8 mouse cellular contexts compared by ENCODE assay signal in the genomic region with DNA sequence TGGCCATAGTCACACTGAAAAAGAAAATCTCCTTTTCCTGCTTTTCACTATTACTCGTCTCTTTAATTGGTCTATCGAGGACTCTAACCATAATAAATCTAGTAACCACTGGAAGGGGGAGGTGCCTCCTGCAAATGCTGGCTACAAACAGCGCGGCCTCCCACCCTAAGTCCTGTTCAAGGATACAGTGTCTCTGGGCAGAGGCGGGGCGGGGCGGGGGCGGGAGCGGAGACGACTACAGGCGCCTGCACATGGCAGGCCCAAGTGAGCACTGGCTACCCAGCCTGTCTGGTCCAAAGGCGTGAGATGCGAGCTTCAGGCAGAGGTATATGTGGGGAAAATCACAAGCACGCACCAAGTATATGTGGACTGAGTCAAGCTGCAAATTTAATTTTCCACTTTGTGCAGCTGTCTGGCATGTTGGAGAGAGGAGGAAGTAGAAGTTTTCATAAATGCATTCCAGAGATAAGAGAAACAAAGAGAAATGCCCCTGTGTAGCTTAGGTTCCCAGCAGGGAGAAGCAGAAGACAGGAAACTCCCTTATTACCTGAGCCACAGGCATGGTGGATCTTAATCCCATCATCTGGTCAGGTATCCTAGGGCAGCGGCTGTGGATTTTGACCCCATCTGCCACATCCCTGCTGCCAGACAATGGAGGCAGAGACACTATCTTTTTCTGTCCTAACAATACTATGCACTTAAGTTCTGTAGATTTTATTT. TPM values are rescaled to one million over a fixed set of nuclear protein-coding genes. Genes with fewer than 3 reads are reported as not detected.
DNase-seq lines count a peak whose midpoint lies in the region; ATAC-seq and TF ChIP-seq lines count a peak whose summit lies in the region.
"Had no signal": no experiment of that assay in that cellular context is flagged by ENCODE, and none has a peak within 500 bp of the region (broad histone marks: within the 10 kb centered on the region; RNA-seq: fewer than 3 reads in every experiment).

No protein-coding gene starts in this region.

- ATAC-seq in lung, embryonic 14.5 days (ENCODE audit: insufficient read depth) = peak; percentile 88
- ATAC-seq in heart, postnatal 0 days (ENCODE audit: insufficient read depth, low read depth) = 0 out of 2 replicates have a peak, but pooled peaks have one; percentile 33
- no peak for ATAC-seq in neural tube, embryonic 15.5 days (ENCODE audit: low FRiP score)

- no peak for TF ChIP-seq EP300 in heart, postnatal 0 days (IDR thresholded peaks at IDR 0.05; ENCODE audit: low read depth)

- H3K4me3 ChIP-seq in lung, embryonic 14.5 days (ENCODE audit: low read depth, low read length) = no peak overlapping the region
- H3K4me3 ChIP-seq in heart, postnatal 0 days (ENCODE audit: low read depth, low read length) = no peak overlapping the region
- no peak overlapping the region for H3K4me3 ChIP-seq in neural tube, embryonic 15.5 days (replicated peaks)

- peak; percentile 46 for DNase-seq in lung, embryonic 14.5 days
- DNase-seq in lung, adult 18-20 months = no peak
- DNase-seq in embryo, embryonic 9.5 days (ENCODE audit: extremely low spot score) = peak; percentile 11
- no peak for DNase-seq in heart, postnatal 0 days (ENCODE audit: low spot score)
- DNase-seq in layer of hippocampus, postnatal 36 days = no peak
- no peak for DNase-seq in layer of hippocampus, adult 8-10 months (ENCODE audit: low spot score in 2 of 2)
- DNase-seq: cerebellum, adult 9-10 months had no signal

- H3K9ac ChIP-seq in lung, embryonic 14.5 days = no peak overlapping the region
- no peak overlapping the region for H3K9ac ChIP-seq in heart, postnatal 0 days (replicated peaks; ENCODE audit: low read depth, low read length)
- no peak overlapping the region for H3K9ac ChIP-seq in neural tube, embryonic 15.5 days (replicated peaks)

- no peaks in the 10 kb centered on the region for H3K36me3 ChIP-seq in lung, embryonic 14.5 days (ENCODE audit: insufficient read depth)
- H3K36me3 ChIP-seq in heart, postnatal 0 days (replicated peaks; ENCODE audit: control insufficient read depth, insufficient read depth, low read length) = no peaks in the 10 kb centered on the region
- H3K36me3 ChIP-seq in neural tube, embryonic 15.5 days = no peaks in the 10 kb centered on the region

- WGBS in lung, embryonic 14.5 days = 28% methylated on average over 15 of the region's 15 CpGs
- WGBS in heart, postnatal 0 days = 27% methylated on average over 15 of the region's 15 CpGs
- 37% methylated on average over 15 of the region's 15 CpGs for WGBS in neural tube, embryonic 15.5 days

- H3K4me1 ChIP-seq in lung, embryonic 14.5 days (ENCODE audit: insufficient read depth) = no peaks in the 10 kb centered on the region
- H3K4me1 ChIP-seq in heart, postnatal 0 days (ENCODE audit: control insufficient read depth, insufficient read depth) = no peaks in the 10 kb centered on the region
- H3K4me1 ChIP-seq in neural tube, embryonic 15.5 days = 0 out of 2 replicates have a peak, but pooled peaks cover 3% of the 10 kb centered on the region

- no peaks in the 10 kb centered on the region for H3K27me3 ChIP-seq in lung, embryonic 14.5 days (ENCODE audit: insufficient read depth, low read length)
- H3K27me3 ChIP-seq in heart, postnatal 0 days (ENCODE audit: control insufficient read depth, insufficient read depth, low read length) = no peaks in the 10 kb centered on the region
- H3K27me3 ChIP-seq in neural tube, embryonic 15.5 days (replicated peaks) = no peaks in the 10 kb centered on the region

- H3K27ac ChIP-seq in lung, embryonic 14.5 days (ENCODE audit: low read depth) = no peak overlapping the region
- H3K27ac ChIP-seq in heart, postnatal 0 days (ENCODE audit: low read depth) = peak overlapping the region; percentile 34; the same call in 1 of the 2 replicates
- no peak overlapping the region for H3K27ac ChIP-seq in neural tube, embryonic 15.5 days (replicated peaks)

- peak overlapping the region; percentile 21; the same call in 1 of the 2 replicates for H3K4me2 ChIP-seq in lung, embryonic 14.5 days
- peak overlapping the region; percentile 28 for H3K4me2 ChIP-seq in heart, postnatal 0 days (ENCODE audit: low read depth, low read length)
- 0 out of 2 replicates have a peak overlapping the region, but pooled peaks have one; percentile 9 for H3K4me2 ChIP-seq in neural tube, embryonic 15.5 days

- peaks cover 2% of the 10 kb centered on the region; the same call in 1 of the 2 replicates for H3K9me3 ChIP-seq in lung, embryonic 14.5 days (ENCODE audit: low read depth, low read length)
- H3K9me3 ChIP-seq in heart, postnatal 0 days (replicated peaks; ENCODE audit: control insufficient read depth, low read length) = 0 out of 2 replicates have a peak, but pooled peaks cover 3% of the 10 kb centered on the region
- H3K9me3 ChIP-seq in neural tube, embryonic 15.5 days (replicated peaks) = no peaks in the 10 kb centered on the region

- TF ChIP-seq CTCF in lung, embryonic 14.5 days (IDR thresholded peaks at IDR 0.05; ENCODE audit: low read depth) = no peak
- no peak for TF ChIP-seq CTCF in heart, postnatal 0 days (IDR thresholded peaks at IDR 0.05; ENCODE audit: low read depth)

RNA-seq across cellular contexts. Expression of gene Zfp799, which starts 9.2 kb away (rescaled TPM):
- polyA plus RNA-seq in lung, embryonic 14.5 days (2014; fragmentation: Nextera tagmentation; extraction: Ambion mirVana) = 16.1 and 19.0 TPM in 2 replicates
- total RNA-seq in heart, postnatal 0 days (2014; rRNA removed; ENCODE audit: low replicate concordance) = 4.9 and 7.6 TPM in 2 replicates
- 4.3 and 5.7 TPM in 2 replicates for polyA plus RNA-seq in heart, postnatal 0 days (2015; fragmentation: Nextera tagmentation; extraction: Ambion mirVana)
- 16.4 and 18.0 TPM in 2 replicates for polyA plus RNA-seq in neural tube, embryonic 15.5 days (2015; fragmentation: Nextera tagmentation; extraction: Ambion mirVana)
- 10 to 100 TPM; 32.0 to 33.8 TPM for total RNA-seq in layer of hippocampus, postnatal 36 days (2021)
- 10 to 100 TPM; 27.5 to 36.6 (median 30.4) TPM for total RNA-seq in layer of hippocampus, adult 8-10 months (2022)

RNA-seq across cellular contexts. Expression of gene Zfp811, which starts 29.5 kb away (rescaled TPM):
- 2.5 and 3.0 TPM in 2 replicates for polyA plus RNA-seq in lung, embryonic 14.5 days (2014; fragmentation: Nextera tagmentation; extraction: Ambion mirVana)
- 0.12 TPM in 1 of 2 replicates, not detected in the other for total RNA-seq in heart, postnatal 0 days (2014; rRNA removed; ENCODE audit: low replicate concordance)
- 0.31 and 0.69 TPM in 2 replicates for polyA plus RNA-seq in heart, postnatal 0 days (2015; fragmentation: Nextera tagmentation; extraction: Ambion mirVana)
- 42.8 and 49.6 TPM in 2 replicates for polyA plus RNA-seq in neural tube, embryonic 15.5 days (2015; fragmentation: Nextera tagmentation; extraction: Ambion mirVana)
- total RNA-seq in layer of hippocampus, postnatal 36 days (2021) = 1 to 10 TPM; 7.0 to 7.9 TPM
- 1 to 10 TPM; 3.7 to 7.8 (median 6.8) TPM for total RNA-seq in layer of hippocampus, adult 8-10 months (2022)

RNA-seq across cellular contexts. Expression of gene Zfp871, which starts 51.2 kb away (rescaled TPM):
- polyA plus RNA-seq in lung, embryonic 14.5 days (2014; fragmentation: Nextera tagmentation; extraction: Ambion mirVana) = 58.3 and 58.6 TPM in 2 replicates
- 19.6 and 21.0 TPM in 2 replicates for total RNA-seq in heart, postnatal 0 days (2014; rRNA removed; ENCODE audit: low replicate concordance)
- 14.9 and 16.1 TPM in 2 replicates for polyA plus RNA-seq in heart, postnatal 0 days (2015; fragmentation: Nextera tagmentation; extraction: Ambion mirVana)
- polyA plus RNA-seq in neural tube, embryonic 15.5 days (2015; fragmentation: Nextera tagmentation; extraction: Ambion mirVana) = 35.2 and 37.6 TPM in 2 replicates
- total RNA-seq in layer of hippocampus, postnatal 36 days (2021) = 100 to 1,000 TPM in 1 of 2 experiments, 10 to 100 TPM in 1; 98.6 to 106 TPM
- 100 to 1,000 TPM in 2 of 4 experiments, 10 to 100 TPM in 2; 75.3 to 108 (median 92.2) TPM for total RNA-seq in layer of hippocampus, adult 8-10 months (2022)

RNA-seq across cellular contexts. Expression of gene Zfp870, which starts 52.2 kb away (rescaled TPM):
- 7.9 and 8.8 TPM in 2 replicates for polyA plus RNA-seq in lung, embryonic 14.5 days (2014; fragmentation: Nextera tagmentation; extraction: Ambion mirVana)
- total RNA-seq in heart, postnatal 0 days (2014; rRNA removed; ENCODE audit: low replicate concordance) = 2.4 and 5.0 TPM in 2 replicates
- polyA plus RNA-seq in heart, postnatal 0 days (2015; fragmentation: Nextera tagmentation; extraction: Ambion mirVana) = 5.2 and 5.9 TPM in 2 replicates
- polyA plus RNA-seq in neural tube, embryonic 15.5 days (2015; fragmentation: Nextera tagmentation; extraction: Ambion mirVana) = 7.7 and 8.8 TPM in 2 replicates
- 10 to 100 TPM in 1 of 2 experiments, 1 to 10 TPM in 1; 7.6 to 11.5 TPM for total RNA-seq in layer of hippocampus, postnatal 36 days (2021)
- total RNA-seq in layer of hippocampus, adult 8-10 months (2022) = 10 to 100 TPM in 3 of 4 experiments, 1 to 10 TPM in 1; 7.9 to 12.4 (median 11.4) TPM

Comparison
In these comparisons a context has a peak if more than half of its experiments do, and no peak if none do; other contexts are left out.
1. DNase-seq: peak in lung, embryonic 14.5 days (single experiment) and embryo, embryonic 9.5 days (single experiment); none in lung, adult 18-20 months (0 of 2), heart, postnatal 0 days (single experiment), layer of hippocampus, postnatal 36 days (0 of 2) and layer of hippocampus, adult 8-10 months (0 of 2).
2. Peak in every context shown above with its lines, with median percentiles within 50 percentile points of each other: H3K4me2 ChIP-seq.